Mouse (Mus musculus) erythroblast, embryonic 14.5 days (primary cell): ENCODE results near the gene Dynlrb1.

Experiments used
- GATA1 ChIP-seq: IDR thresholded peaks from 2 replicates; pipeline ENCODE4 v1.6.1; 2012; ENCODE audit warnings: low read length, inconsistent platforms, mixed read lengths
- TAL1 ChIP-seq: IDR thresholded peaks from 3 replicates; pipeline ENCODE4 v1.6.1; 2012; ENCODE audit warnings: low read length, inconsistent platforms, mixed read lengths

- TF ChIP-seq GATA1 (no peak), TAL1 (no peak)
Observed at GRCm38 (mm10) chr2:155237276-155237675, 943 bp downstream of the Dynlrb1 start.
